Mouse (Mus musculus): ENCODE measurements around the gene Frmpd1. TPM values are rescaled to one million over a fixed set of nuclear protein-coding genes. Genes with fewer than 3 reads are reported as not detected.

The Frmpd1 gene
- polyA plus RNA-seq, 1 experiment = 0.25 TPM

DNA sequence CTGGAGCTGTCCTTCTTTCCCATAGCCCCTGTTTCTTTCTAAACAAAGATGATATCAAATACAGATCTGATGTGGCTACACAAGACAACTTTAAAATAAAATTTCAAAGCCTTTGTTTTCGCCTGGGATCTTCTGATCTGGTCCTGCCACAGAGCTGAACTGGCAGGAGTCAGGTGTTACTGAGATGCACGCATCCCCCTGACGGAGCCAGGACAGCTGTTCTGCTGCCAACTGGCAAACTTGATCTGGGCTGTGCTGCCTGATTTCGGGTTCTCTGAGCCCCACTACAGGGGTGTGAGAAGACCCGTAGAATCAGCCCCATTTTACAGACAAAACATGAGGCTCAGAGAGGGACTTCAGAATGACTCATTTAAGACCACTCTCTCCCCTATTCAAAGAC, 45.6 kb downstream of the Frmpd1 start:
- Histone ChIP-seq H3K4me1 (ENCODE audit: control insufficient read depth, insufficient read depth, insufficient read length, low read length) (no peaks in the 10 kb centered on the region), H3K4me3 (ENCODE audit: low read depth, low read length) (no peak overlapping the region), H3K27ac (ENCODE audit: insufficient read depth, low read depth, low read length) (no peak overlapping the region), H3K27me3 (ENCODE audit: control insufficient read depth, insufficient read depth, low read length) (no peaks in the 10 kb centered on the region), H3K36me3 (ENCODE audit: control insufficient read depth, insufficient read depth, low read length) (no peaks in the 10 kb centered on the region)
- 80% methylated on average over 5 of the region's 5 CpGs for WGBS
- TF ChIP-seq CTCF (IDR thresholded peaks at IDR 0.05; ENCODE audit: extremely low read depth, insufficient read length, insufficient replicate concordance, low read depth, low read length) (no peak), POLR2A (IDR thresholded peaks at IDR 0.05; ENCODE audit: low read depth, low read length) (no peak)

DNA sequence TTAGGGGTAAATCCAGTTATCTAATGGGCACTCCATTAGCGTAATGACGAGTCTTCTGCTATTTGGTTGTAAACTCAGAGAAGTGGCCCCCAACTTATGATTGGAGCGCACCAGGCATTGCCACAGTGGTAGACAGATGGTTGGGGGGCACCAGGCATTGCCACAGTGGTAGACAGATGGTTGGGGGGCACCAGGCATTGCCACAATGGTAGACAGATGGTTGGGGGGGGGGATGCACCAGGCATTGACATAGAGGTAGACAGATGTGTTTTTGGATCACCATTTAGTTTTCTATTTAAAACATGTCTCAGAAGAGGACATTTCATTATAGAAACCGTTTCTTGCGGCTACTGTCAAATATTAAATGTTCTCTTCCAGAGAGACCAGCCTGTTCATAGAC, 53.6 kb downstream of the Frmpd1 start:
- 89% methylated on average over 5 of the region's 5 CpGs for WGBS
- Histone ChIP-seq H3K4me1 (ENCODE audit: control insufficient read depth, insufficient read depth, insufficient read length, low read length) (no peaks in the 10 kb centered on the region), H3K27ac (ENCODE audit: insufficient read depth, low read depth, low read length) (no peak overlapping the region), H3K4me3 (ENCODE audit: low read depth, low read length) (no peak overlapping the region), H3K27me3 (ENCODE audit: control insufficient read depth, insufficient read depth, low read length) (no peaks in the 10 kb centered on the region), H3K36me3 (ENCODE audit: control insufficient read depth, insufficient read depth, low read length) (no peaks in the 10 kb centered on the region)
- TF ChIP-seq CTCF (IDR thresholded peaks at IDR 0.05; ENCODE audit: extremely low read depth, insufficient read length, insufficient replicate concordance, low read depth, low read length) = no peak

DNA sequence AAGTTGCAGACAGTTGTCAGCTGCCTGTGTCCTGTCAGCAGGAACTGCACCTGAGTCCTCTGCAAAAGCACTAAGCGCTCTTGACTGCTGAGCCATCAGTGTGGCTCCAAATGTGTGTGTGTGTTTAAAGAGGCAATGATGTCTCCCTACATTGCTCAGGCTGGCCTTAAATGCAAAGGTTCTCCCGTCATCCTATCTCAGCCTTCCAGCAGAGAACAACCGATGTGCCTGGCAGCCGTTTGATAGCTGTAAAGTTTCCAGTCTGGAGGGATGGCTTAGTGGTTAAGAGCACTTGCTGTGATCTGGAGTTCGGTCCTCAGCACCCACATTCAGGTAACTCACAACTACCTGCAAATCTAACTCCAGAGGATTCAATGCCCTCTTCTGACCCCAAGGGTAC, 56.7 kb downstream of the Frmpd1 start:
- 70% methylated on average over 5 of the region's 5 CpGs for WGBS
- no peaks in the 10 kb centered on the region for H3K36me3 ChIP-seq (ENCODE audit: control insufficient read depth, insufficient read depth, low read length)
- H3K4me1 ChIP-seq (ENCODE audit: control insufficient read depth, insufficient read depth, insufficient read length, low read length) = no peaks in the 10 kb centered on the region
- no peak overlapping the region for H3K27ac ChIP-seq (ENCODE audit: insufficient read depth, low read depth, low read length)
- no peak for TF ChIP-seq CTCF (IDR thresholded peaks at IDR 0.05; ENCODE audit: extremely low read depth, insufficient read length, insufficient replicate concordance, low read depth, low read length)
- no peak for TF ChIP-seq POLR2A (IDR thresholded peaks at IDR 0.05; ENCODE audit: low read depth, low read length)
- no peaks in the 10 kb centered on the region for H3K27me3 ChIP-seq (ENCODE audit: control insufficient read depth, insufficient read depth, low read length)
- no peak overlapping the region for H3K4me3 ChIP-seq (ENCODE audit: low read depth, low read length)

GRCm38 (mm10) chr4:45242163-45242562, 57.5 kb downstream of the Frmpd1 start:
- no peaks in the 10 kb centered on the region for H3K4me1 ChIP-seq (ENCODE audit: control insufficient read depth, insufficient read depth, insufficient read length, low read length)
- H3K27me3 ChIP-seq (ENCODE audit: control insufficient read depth, insufficient read depth, low read length) = no peaks in the 10 kb centered on the region
- no peak overlapping the region for H3K27ac ChIP-seq (ENCODE audit: insufficient read depth, low read depth, low read length)
- H3K36me3 ChIP-seq (ENCODE audit: control insufficient read depth, insufficient read depth, low read length) = no peaks in the 10 kb centered on the region
- no peak overlapping the region for H3K4me3 ChIP-seq (ENCODE audit: low read depth, low read length)
- no peak for TF ChIP-seq POLR2A (IDR thresholded peaks at IDR 0.05; ENCODE audit: low read depth, low read length)
- WGBS = 78% methylated on average over 7 of the region's 7 CpGs

GRCm38 (mm10) chr4:45243211-45243902, 58.7 kb downstream of the Frmpd1 start:
- no peak for TF ChIP-seq CTCF (IDR thresholded peaks at IDR 0.05; ENCODE audit: extremely low read depth, insufficient read length, insufficient replicate concordance, low read depth, low read length)
- TF ChIP-seq POLR2A (IDR thresholded peaks at IDR 0.05; ENCODE audit: low read depth, low read length) = no peak
- Histone ChIP-seq H3K36me3 (ENCODE audit: control insufficient read depth, insufficient read depth, low read length) (no peaks in the 10 kb centered on the region), H3K27ac (ENCODE audit: insufficient read depth, low read depth, low read length) (no peak overlapping the region), H3K27me3 (ENCODE audit: control insufficient read depth, insufficient read depth, low read length) (no peaks in the 10 kb centered on the region), H3K4me3 (ENCODE audit: low read depth, low read length) (no peak overlapping the region), H3K4me1 (ENCODE audit: control insufficient read depth, insufficient read depth, insufficient read length, low read length) (no peaks in the 10 kb centered on the region)
- 41% methylated on average over 15 of the region's 15 CpGs for WGBS

DNA sequence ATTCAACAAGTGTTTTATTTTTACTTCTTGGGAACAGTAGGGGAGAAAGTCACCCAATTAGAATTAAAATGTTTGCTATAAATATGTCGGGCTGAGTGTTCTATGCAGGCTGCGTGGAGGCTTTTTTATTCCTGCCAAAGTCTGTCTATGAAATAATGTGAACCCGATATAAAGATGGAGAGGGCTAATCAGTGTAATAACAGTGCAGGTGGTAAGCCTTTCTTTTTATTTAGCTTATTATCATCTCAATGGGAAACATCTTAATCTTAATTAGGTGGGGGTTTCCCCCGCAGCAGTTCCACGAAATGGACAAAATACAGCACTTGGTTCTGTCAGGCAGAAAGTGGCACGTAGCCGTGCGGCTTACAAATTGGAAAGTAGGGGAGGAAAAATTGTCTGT, 66.6 kb downstream of the Frmpd1 start:
- Histone ChIP-seq H3K4me3 (ENCODE audit: low read depth, low read length) (no peak overlapping the region), H3K4me1 (ENCODE audit: control insufficient read depth, insufficient read depth, insufficient read length, low read length) (no peaks in the 10 kb centered on the region), H3K27ac (ENCODE audit: insufficient read depth, low read depth, low read length) (no peak overlapping the region), H3K27me3 (ENCODE audit: control insufficient read depth, insufficient read depth, low read length) (no peaks in the 10 kb centered on the region), H3K36me3 (ENCODE audit: control insufficient read depth, insufficient read depth, low read length) (no peaks in the 10 kb centered on the region)
- 87% methylated on average over 8 of the region's 8 CpGs for WGBS
- no peak for TF ChIP-seq POLR2A (IDR thresholded peaks at IDR 0.05; ENCODE audit: low read depth, low read length)
- no peak for TF ChIP-seq CTCF (IDR thresholded peaks at IDR 0.05; ENCODE audit: extremely low read depth, insufficient read length, insufficient replicate concordance, low read depth, low read length)

GRCm38 (mm10) chr4:45252861-45253262, 68.2 kb downstream of the Frmpd1 start:
- no peak for TF ChIP-seq POLR2A (IDR thresholded peaks at IDR 0.05; ENCODE audit: low read depth, low read length)
- TF ChIP-seq CTCF (IDR thresholded peaks at IDR 0.05; ENCODE audit: extremely low read depth, insufficient read length, insufficient replicate concordance, low read depth, low read length) = no peak
- Histone ChIP-seq H3K4me1 (ENCODE audit: control insufficient read depth, insufficient read depth, insufficient read length, low read length) (no peaks in the 10 kb centered on the region), H3K4me3 (ENCODE audit: low read depth, low read length) (no peak overlapping the region), H3K36me3 (ENCODE audit: control insufficient read depth, insufficient read depth, low read length) (no peaks in the 10 kb centered on the region), H3K27me3 (ENCODE audit: control insufficient read depth, insufficient read depth, low read length) (no peaks in the 10 kb centered on the region), H3K27ac (ENCODE audit: insufficient read depth, low read depth, low read length) (no peak overlapping the region)
- WGBS = 72% methylated on average over 9 of the region's 9 CpGs

Measured in small intestine, adult 2 months (tissue).